Mouse (Mus musculus): ENCODE data around the gene Actl9.

Gene Actl9

GRCm38 (mm10) chr17:33432019-33432946 is at the start of gene Actl9:
Actl9 (plus strand) TSS chr17:33432896.
- in situ Hi-C loops (cut with MboI, MseI), result no loop called here

DNA sequence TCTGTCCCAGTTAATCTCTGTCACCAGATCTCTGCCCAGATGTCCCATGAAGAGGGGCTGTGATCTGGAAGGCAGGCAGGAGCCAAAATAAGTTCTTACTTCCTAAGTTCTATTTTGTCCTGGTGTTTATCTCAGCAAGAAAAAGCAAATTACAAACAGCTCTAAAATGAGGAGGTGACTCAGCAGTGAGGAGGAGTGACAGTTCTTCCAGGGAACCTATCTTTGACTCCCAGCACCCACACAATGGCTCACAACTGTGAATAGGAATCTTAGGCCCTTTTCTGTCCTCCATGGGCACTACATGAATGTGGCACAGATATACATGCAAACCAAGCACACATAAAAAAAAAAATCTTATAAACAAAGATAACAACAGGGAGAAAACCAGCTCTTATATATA is 47.0 kb upstream of the Actl9 start:
- in situ Hi-C loops (cut with MboI, MseI), result no loop called here

- in situ Hi-C loops (cut with MboI, MseI), result no loop called here
These were observed 40.4 kb upstream of the Actl9 start for GRCm38 (mm10) chr17:33392271-33392670.

GRCm38 (mm10) chr17:33394182-33395034 is 38.3 kb upstream of the Actl9 start, which contains the start of gene Zfp101:
Zfp101 (minus strand) TSS chr17:33394641.
- in situ Hi-C loops (cut with MboI, MseI), result no loop called here

DNA sequence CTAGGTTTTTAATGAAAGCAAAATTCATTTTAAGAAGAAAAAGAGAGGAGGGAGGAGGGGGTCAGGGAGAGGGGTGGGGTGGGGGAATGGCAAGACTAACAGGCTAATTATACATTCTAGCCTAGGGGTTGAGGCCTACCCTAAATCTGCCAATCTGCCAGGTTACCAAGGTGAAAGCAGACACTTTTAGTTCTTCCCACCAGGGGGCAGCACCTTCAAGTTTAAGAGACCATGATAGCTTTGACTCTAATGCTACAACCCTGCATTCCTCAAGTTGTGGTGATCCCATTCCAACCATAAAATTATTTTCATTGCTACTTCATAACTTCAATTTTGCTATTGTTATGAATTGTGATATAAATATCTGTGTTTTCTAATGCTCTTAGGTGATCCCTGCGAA is 6.5 kb downstream of the Actl9 start:
- in situ Hi-C loops (cut with MboI, MseI), result loop anchor here (5.0 kb wide), 1 partner anchor 98 kb away; no protein-coding TSS in a partner anchor

DNA sequence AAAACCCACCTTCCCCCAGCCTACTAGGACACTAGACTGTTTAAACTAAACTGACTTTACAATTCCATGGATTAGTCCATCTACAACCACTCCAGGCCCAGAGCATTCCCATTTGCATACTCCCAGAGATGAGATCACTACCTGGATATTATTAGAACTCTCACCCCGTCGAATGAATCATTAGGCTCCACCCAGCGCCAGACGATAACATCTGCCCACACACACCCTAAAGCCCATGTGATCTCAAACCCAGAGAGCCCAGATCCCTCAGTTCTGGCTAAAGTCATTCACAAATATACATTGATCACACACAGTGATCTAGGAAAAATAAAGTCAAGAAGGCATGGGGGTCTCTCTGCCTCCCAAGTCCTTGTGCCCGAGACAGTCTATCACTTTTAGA is 7.2 kb downstream of the Actl9 start:
- in situ Hi-C loops (cut with MboI, MseI), result loop anchor here (5.0 kb wide), 1 partner anchor 97 kb away; no protein-coding TSS in a partner anchor

DNA sequence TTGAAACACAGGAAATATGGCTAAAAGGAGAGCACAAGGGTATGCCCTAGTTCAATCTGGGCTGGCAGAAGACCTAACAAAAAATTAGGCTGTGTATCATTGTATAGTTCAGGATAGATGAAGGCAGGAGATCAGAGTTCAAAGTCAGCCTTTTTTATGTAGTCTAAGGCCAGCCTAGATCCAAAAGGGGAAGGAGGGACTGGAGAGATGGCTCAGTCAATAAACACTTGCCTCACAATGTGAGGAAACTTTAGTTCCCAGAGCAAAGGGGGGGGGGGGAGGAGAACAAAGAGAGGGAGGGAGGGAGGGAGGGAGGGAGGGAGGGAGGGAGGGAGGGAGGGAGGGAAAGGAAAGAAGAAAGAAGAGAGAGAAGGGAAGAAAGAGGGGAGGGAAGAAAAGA is 8.5 kb downstream of the Actl9 start:
- in situ Hi-C loops (cut with MboI, MseI), result no loop called here

DNA sequence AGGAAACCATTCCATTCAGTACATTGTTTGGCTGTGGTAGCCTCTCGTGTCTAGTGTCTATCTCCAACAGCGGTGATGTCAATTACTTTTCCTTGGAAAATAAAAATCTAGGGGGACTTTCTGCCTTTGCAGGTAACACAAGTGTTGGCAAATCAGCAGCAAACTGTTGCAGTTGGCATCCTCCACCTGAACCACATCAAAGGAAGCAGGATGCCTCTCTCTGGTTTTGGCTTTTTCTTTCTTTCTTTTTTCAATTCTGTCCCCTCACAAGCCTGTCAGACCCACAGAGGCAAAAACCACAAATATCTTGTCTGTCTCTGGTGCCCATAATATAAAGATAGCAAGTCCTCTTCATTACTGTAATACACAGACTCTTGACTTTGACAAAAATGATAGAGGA is 23.9 kb downstream of the Actl9 start:
- in situ Hi-C loops (cut with MboI, MseI), result loop anchor here (10.0 kb wide), 1 partner anchor 608 kb away; no protein-coding TSS in a partner anchor

GRCm38 (mm10) chr17:33471206-33471605 is 38.5 kb downstream of the Actl9 start:
- in situ Hi-C loops (cut with MboI, MseI), result no loop called here
